Mouse (Mus musculus): ENCODE data around the gene Otud1.

The Otud1 gene

GRCm38 (mm10) chr2:19670851-19671688 is 13.5 kb downstream of the Otud1 start:
- no peak for DNase-seq (ENCODE audit: low spot score in 2 of 2)

GRCm38 (mm10) chr2:19682997-19683396 is 25.4 kb downstream of the Otud1 start:
- DNase-seq (ENCODE audit: low spot score in 2 of 2) = no peak

GRCm38 (mm10) chr2:19685489-19686147 is 28.1 kb downstream of the Otud1 start:
- no peak for DNase-seq (ENCODE audit: low spot score in 2 of 2)

- DNase-seq (ENCODE audit: low spot score in 2 of 2) = peak in 1 of 2 experiments; percentile 39
These were observed 32.5 kb downstream of the Otud1 start for GRCm38 (mm10) chr2:19690094-19690493.

- no peak for DNase-seq (ENCODE audit: low spot score in 2 of 2)
These were observed 42.2 kb downstream of the Otud1 start for GRCm38 (mm10) chr2:19699573-19700295.

- DNase-seq (ENCODE audit: low spot score in 2 of 2) = peak in 1 of 2 experiments; percentile 21
These were observed 43.8 kb downstream of the Otud1 start for GRCm38 (mm10) chr2:19701386-19701785.

- peak; percentile 46 to 70 for DNase-seq (ENCODE audit: low spot score in 2 of 2)
These were observed 45.6 kb downstream of the Otud1 start for GRCm38 (mm10) chr2:19703020-19703613.

GRCm38 (mm10) chr2:19703670-19704069 is 46.1 kb downstream of the Otud1 start:
- DNase-seq (ENCODE audit: low spot score in 2 of 2) = peak; percentile 80 to 87

GRCm38 (mm10) chr2:19704272-19704671 is 46.7 kb downstream of the Otud1 start:
- peak; percentile 11 to 43 for DNase-seq (ENCODE audit: low spot score in 2 of 2)

- DNase-seq (ENCODE audit: low spot score in 2 of 2) = no peak
These were observed 49.3 kb downstream of the Otud1 start for GRCm38 (mm10) chr2:19706886-19707285.
